Mouse (Mus musculus): Measurements from ENCODE around the gene Oxld1. TPM values are rescaled to one million over a fixed set of nuclear protein-coding genes. Genes with fewer than 3 reads are reported as not detected.

Gene Oxld1
- polyA plus RNA-seq (2016; fragmentation: Nextera tagmentation; extraction: Ambion mirVana), result 8.7 and 11.8 TPM in 2 replicates

DNA sequence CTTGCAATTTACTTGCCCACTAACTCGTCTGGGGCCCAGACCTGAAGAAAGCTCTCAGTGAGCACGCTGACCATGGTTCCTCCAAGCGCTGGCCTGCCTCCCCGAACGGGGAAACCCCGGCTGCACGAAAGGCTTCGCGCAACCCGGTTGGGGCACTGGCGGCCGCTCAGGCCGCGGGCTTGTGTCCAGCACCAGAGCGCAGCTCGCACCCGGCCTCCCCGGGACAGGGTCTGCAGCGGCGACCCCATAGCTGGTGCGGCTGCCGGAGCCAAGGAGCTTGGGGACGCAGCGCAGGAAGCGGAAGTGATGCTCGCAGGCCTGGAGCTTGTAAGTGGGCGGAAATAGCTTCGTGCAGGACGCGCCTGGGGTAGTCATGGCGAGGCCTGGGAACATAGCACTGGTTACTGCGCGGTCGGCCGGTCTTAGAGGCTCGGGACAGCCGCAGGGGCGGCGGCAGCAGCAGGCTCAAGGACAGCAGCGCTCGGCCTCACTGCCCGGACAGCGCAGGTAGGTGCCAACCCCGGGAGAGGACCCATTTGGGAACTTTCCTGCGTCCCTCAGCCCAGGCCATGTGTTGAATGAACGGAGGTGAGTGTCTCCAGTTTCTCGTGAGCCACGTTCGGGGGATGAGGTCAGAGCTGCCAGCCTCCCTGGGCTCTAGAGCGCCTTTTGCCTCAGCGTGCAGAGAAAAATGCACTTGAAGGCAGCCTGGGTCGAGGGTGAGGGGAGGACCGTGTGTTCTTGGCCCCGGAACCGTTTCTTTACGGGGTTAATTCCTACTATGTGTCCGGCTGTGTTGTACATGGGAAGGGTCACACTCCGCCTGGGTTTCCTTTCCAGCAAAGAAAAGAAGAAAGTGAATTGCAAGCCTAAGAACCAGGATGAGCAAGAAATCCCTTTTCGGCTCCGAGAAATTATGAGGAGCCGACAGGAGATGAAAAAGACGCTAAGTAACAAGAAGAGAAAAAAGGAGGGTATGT is at the start of gene Oxld1, which contains the start of gene Ccdc137:
TSS of gene Oxld1 (minus strand) at position 297 of the 980 bp plus-strand sequence.
TSS of gene Ccdc137 (plus strand) at position 344 of the 980 bp plus-strand sequence.
- peaks cover 30% of the 10 kb centered on the region for H3K4me1 ChIP-seq
- peaks cover 57% of the 10 kb centered on the region for H3K36me3 ChIP-seq (replicated peaks)
- H3K4me3 ChIP-seq, result peak within 1 kb of the TSS; percentile 79
- peak; percentile 85 for DNase-seq (ENCODE audit: extremely low spot score, low spot score)
- peak within 1 kb of the TSS; percentile 92 for H3K27ac ChIP-seq
- 5% methylated on average over 62 of the region's 62 CpGs for WGBS
- H3K27me3 ChIP-seq (ENCODE audit: poor library complexity, severe bottlenecking), result no peaks in the 10 kb centered on the region
- H3K9me3 ChIP-seq, result no peaks in the 10 kb centered on the region

DNA sequence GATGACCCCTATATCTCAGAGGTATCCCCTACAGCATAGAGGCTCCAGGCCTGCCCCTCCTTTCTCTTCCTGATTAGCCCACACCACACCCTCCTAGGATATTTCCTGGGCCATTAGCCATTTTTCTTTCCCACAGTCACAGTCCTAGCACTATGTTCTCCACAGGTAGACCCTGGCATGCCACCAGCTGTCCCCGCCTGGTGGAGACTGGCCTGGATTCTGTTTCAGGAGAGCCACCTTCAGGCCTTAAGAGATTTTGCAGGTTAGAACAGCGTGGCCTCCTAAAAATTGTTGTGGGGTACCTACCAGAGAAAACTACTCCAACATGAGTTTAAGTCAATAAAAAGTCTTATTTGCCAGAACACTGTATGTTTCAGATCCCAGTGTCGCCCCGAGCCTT is 49.0 kb upstream of the Oxld1 start:
- H3K4me1 ChIP-seq, result peaks cover 21% of the 10 kb centered on the region
- H3K27me3 ChIP-seq (ENCODE audit: poor library complexity, severe bottlenecking), result peaks cover 9% of the 10 kb centered on the region
- no peaks in the 10 kb centered on the region for H3K9me3 ChIP-seq
- no peak overlapping the region for H3K4me3 ChIP-seq
- no peaks in the 10 kb centered on the region for H3K36me3 ChIP-seq (replicated peaks)
- WGBS, result 63% methylated on average over 4 of the region's 4 CpGs
- no peak overlapping the region for H3K27ac ChIP-seq
- DNase-seq (ENCODE audit: extremely low spot score, low spot score), result no peak

DNA sequence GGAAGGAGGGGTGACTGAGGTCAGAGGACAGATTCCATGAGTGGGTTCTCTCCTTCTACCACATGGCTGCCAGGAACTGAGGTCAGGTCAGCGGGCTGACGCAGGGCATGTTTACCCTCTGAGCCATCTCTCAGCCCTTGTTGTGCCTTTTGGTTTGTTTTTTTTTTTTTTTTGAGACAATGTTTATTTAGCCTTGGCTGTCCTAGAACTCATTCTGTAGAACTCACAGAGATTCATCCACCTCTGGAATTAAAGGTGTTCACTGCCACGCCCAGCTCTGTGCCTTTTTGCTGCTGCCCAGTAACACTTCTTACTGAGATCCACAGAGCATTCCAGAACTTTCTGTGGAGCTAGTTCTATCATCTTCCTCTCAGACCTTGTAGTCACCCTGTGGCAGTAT is 47.8 kb upstream of the Oxld1 start:
- 91% methylated on average over 3 of the region's 3 CpGs for WGBS
- peaks cover 6% of the 10 kb centered on the region; the same call in 1 of the 2 replicates for H3K27me3 ChIP-seq (ENCODE audit: poor library complexity, severe bottlenecking)
- no peak overlapping the region for H3K4me3 ChIP-seq
- no peak overlapping the region for H3K27ac ChIP-seq
- peaks cover 11% of the 10 kb centered on the region for H3K4me1 ChIP-seq
- no peaks in the 10 kb centered on the region for H3K36me3 ChIP-seq (replicated peaks)
- no peaks in the 10 kb centered on the region for H3K9me3 ChIP-seq
- DNase-seq (ENCODE audit: extremely low spot score, low spot score), result no peak

DNA sequence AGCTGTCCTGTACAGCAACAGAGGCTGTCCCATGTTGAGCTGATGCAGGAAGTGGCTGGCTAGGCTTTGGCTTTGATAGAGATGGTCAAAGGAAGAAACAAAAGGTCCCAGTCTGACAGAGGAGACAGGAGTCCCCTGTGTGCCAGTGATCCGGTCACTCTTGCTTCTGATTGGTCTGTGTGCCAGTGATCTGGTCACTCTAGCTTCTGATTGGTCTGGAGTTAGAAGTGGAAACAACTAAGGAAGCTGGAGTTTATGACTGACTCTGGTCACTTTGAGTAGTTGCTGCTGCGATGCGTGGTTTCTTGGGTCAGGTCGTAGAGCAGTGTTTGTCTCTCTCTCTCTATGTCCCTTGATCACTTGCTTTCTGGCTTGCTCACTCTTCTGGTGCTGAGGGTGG is 43.8 kb upstream of the Oxld1 start:
- no peak overlapping the region for H3K4me3 ChIP-seq
- H3K36me3 ChIP-seq (replicated peaks), result peaks cover 27% of the 10 kb centered on the region
- H3K9me3 ChIP-seq, result no peaks in the 10 kb centered on the region
- WGBS, result 91% methylated on average over 4 of the region's 4 CpGs
- H3K27ac ChIP-seq, result no peak overlapping the region
- no peaks in the 10 kb centered on the region for H3K27me3 ChIP-seq (ENCODE audit: poor library complexity, severe bottlenecking)
- DNase-seq (ENCODE audit: extremely low spot score, low spot score), result no peak
- peaks cover 6% of the 10 kb centered on the region; the same call in 1 of the 2 replicates for H3K4me1 ChIP-seq

DNA sequence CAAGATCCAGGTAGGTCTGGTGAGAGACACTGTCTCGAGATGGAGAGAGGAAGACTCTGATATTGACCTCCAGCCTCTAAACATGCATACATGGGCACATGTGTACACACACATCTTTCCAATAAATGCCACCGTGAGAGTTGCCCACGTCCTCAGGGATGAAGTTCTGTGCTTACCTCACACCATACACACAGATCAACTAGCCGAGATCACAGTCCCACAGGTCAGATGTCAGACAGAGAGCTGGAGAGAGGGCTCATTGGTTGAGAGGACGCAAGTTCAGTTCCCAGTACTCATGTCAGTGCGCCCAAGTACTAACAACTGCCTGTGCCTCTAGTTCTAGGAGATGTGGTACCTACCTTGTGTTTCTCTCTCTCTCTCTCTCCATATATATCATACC is 43.1 kb upstream of the Oxld1 start:
- DNase-seq (ENCODE audit: extremely low spot score, low spot score), result no peak
- Histone ChIP-seq H3K27ac (no peak overlapping the region), H3K36me3 (replicated peaks) (peaks cover 33% of the 10 kb centered on the region), H3K27me3 (ENCODE audit: poor library complexity, severe bottlenecking) (no peaks in the 10 kb centered on the region), H3K4me3 (no peak overlapping the region), H3K9me3 (no peaks in the 10 kb centered on the region), H3K4me1 (peaks cover 6% of the 10 kb centered on the region; the same call in 1 of the 2 replicates)
- 73% methylated on average over 6 of the region's 6 CpGs for WGBS

DNA sequence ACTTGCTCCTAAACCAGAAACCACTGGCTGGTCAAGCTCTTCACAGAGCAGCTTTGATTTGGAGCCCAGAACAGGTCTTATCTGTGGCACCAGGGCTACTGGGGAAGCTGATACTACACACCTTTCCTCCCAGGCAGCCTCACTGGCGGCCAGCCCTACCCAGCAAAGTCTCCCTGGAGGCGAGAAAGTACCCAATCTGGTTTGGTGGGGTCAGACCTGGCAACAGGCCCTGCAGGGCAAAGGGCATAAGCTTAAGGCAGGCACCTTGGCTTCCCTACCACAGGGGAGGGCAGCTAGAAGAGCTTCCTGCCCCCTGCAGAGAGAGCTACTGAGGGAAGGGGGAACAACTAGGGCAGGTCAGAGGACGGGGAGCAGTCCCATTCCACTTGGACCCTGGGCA is 42.5 kb upstream of the Oxld1 start:
- Histone ChIP-seq H3K27me3 (ENCODE audit: poor library complexity, severe bottlenecking) (no peaks in the 10 kb centered on the region), H3K4me1 (peaks cover 6% of the 10 kb centered on the region; the same call in 1 of the 2 replicates), H3K36me3 (replicated peaks) (peaks cover 40% of the 10 kb centered on the region), H3K9me3 (no peaks in the 10 kb centered on the region), H3K27ac (no peak overlapping the region), H3K4me3 (no peak overlapping the region; the same call in 1 of the 2 replicates)
- WGBS, result 31% methylated on average over 3 of the region's 3 CpGs
- DNase-seq (ENCODE audit: extremely low spot score, low spot score), result no peak

DNA sequence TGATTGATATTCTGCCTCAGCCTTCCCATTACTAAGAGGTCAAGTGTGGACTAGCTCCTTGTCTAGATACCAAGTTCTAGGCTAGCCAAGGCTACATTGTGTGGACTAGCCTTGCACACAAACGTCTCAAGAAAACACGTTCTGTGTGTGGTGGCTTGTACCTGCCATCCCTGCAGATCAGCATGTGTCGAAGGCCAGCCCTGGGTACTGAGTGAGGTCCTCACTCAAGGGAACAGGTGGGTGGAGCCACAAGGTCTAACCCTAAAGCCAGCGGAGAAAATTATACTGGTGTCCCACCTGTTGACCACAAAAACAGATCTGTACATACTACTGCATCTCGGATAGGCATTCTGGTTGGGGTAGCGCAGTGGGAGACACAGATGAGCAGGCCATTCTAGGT is 42.0 kb upstream of the Oxld1 start:
- no peak overlapping the region for H3K27ac ChIP-seq

DNA sequence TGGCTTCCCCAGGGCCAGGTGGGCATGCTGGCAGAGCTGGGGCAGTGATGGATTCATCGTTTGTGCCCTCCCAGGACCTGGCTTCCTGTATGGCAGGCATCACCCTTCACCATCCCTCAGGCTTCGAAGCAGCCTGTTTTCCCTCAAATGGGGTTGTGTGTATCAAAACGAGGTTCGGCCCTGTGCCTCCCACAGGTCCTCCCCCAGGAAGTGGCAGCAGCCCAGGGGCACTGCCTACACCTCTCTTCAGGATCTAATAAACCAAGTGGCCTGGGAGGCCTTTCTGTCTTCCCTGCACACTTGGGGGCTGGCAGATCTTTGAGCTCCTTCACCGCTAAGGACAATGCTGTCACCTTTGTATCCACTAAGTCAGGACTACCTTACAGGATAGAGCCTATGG is 41.0 kb upstream of the Oxld1 start:
- DNase-seq (ENCODE audit: extremely low spot score, low spot score), result no peak
- H3K9me3 ChIP-seq, result no peaks in the 10 kb centered on the region
- no peak overlapping the region for H3K27ac ChIP-seq
- H3K36me3 ChIP-seq (replicated peaks), result peaks cover 55% of the 10 kb centered on the region
- 0 out of 2 replicates have a peak overlapping the region, but pooled peaks have one; percentile 5 for H3K4me3 ChIP-seq
- H3K4me1 ChIP-seq, result peaks cover 12% of the 10 kb centered on the region
- 91% methylated on average over 5 of the region's 5 CpGs for WGBS
- no peaks in the 10 kb centered on the region for H3K27me3 ChIP-seq (ENCODE audit: poor library complexity, severe bottlenecking)

More for the DNA sequence above, 42.0 kb upstream of the Oxld1 start:
- Histone ChIP-seq H3K4me3 (no peak overlapping the region), H3K9me3 (no peaks in the 10 kb centered on the region), H3K27me3 (ENCODE audit: poor library complexity, severe bottlenecking) (no peaks in the 10 kb centered on the region), H3K36me3 (replicated peaks) (peaks cover 45% of the 10 kb centered on the region), H3K4me1 (peaks cover 6% of the 10 kb centered on the region; the same call in 1 of the 2 replicates)
- WGBS, result 93% methylated on average over 6 of the region's 6 CpGs
- DNase-seq (ENCODE audit: extremely low spot score, low spot score), result no peak

DNA sequence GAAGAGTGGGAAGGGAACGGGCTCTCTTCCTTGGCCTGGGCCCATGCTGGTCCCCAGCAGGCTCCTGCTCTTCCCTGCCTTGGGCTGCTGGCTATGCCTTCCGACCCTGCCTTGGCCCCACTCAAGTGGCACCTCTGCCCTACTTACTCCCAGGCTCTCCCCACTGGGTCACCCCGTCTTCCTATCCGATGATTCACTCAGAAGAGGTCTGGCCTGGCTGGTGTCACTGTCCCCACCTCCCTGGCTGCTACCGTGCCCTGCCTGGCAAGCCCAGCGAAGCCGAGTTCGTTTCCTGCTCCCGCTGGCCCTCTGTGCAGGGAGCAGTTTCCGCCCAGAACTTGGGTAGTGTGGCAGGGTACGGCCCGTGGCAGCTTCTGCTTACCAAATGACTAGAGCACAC is 40.4 kb upstream of the Oxld1 start:
- Histone ChIP-seq H3K4me1 (peaks cover 19% of the 10 kb centered on the region), H3K36me3 (replicated peaks) (peaks cover 57% of the 10 kb centered on the region), H3K9me3 (no peaks in the 10 kb centered on the region), H3K27ac (no peak overlapping the region), H3K4me3 (no peak overlapping the region), H3K27me3 (ENCODE audit: poor library complexity, severe bottlenecking) (no peaks in the 10 kb centered on the region)
- DNase-seq (ENCODE audit: extremely low spot score, low spot score), result no peak
- 95% methylated on average over 12 of the region's 12 CpGs for WGBS

DNA sequence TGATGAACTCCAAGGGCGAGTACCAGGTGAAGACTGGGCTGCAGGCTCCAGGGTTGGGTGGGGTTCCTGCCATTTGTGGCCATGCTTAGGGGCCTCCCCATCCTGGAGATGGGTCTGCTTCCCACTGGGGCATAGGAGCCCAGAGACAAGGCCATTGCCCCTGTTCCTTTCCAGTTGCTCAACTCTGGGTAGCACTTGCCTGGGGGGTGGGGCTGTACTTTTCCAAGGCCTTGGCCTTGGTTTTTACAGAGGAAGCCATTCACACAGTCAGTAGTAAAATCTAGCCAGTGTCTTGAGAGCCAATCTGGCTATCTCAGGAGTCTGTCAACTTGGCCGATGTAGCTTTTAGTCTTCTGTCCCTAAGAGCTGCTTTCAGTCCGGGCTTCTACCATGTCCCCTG is 39.6 kb upstream of the Oxld1 start:
- Histone ChIP-seq H3K27me3 (ENCODE audit: poor library complexity, severe bottlenecking) (no peaks in the 10 kb centered on the region), H3K4me3 (no peak overlapping the region), H3K27ac (no peak overlapping the region), H3K4me1 (peaks cover 26% of the 10 kb centered on the region), H3K9me3 (no peaks in the 10 kb centered on the region), H3K36me3 (replicated peaks) (peaks cover 57% of the 10 kb centered on the region)
- DNase-seq (ENCODE audit: extremely low spot score, low spot score), result no peak
- WGBS, result 93% methylated on average over 3 of the region's 3 CpGs

DNA sequence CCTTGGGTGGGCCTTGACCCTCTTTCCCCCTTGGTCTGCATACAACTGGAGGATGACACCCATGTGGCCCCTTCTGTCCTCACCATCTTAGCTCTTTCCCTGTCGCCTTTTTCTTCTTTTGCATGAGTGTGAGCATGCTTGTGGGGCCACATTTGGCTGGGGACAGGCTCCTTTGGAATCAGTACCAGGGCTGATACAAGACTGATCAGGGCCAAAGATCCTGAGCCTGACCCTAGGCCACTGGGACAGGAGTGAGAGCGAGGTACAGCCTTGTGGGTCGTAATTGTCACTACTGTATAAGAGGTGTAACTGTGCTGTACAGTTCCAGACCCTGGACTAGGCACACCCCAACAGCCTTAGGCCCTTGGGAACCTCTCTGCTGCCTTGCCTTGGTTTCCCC is 36.0 kb upstream of the Oxld1 start:
- WGBS, result 88% methylated on average over 3 of the region's 3 CpGs
- H3K27me3 ChIP-seq (ENCODE audit: poor library complexity, severe bottlenecking), result no peaks in the 10 kb centered on the region
- H3K4me3 ChIP-seq, result peak overlapping the region; percentile 98; the same call in 1 of the 2 replicates
- peaks cover 67% of the 10 kb centered on the region for H3K36me3 ChIP-seq (replicated peaks)
- H3K27ac ChIP-seq, result no peak overlapping the region
- no peak for DNase-seq (ENCODE audit: extremely low spot score, low spot score)
- no peaks in the 10 kb centered on the region for H3K9me3 ChIP-seq
- peaks cover 54% of the 10 kb centered on the region for H3K4me1 ChIP-seq

DNA sequence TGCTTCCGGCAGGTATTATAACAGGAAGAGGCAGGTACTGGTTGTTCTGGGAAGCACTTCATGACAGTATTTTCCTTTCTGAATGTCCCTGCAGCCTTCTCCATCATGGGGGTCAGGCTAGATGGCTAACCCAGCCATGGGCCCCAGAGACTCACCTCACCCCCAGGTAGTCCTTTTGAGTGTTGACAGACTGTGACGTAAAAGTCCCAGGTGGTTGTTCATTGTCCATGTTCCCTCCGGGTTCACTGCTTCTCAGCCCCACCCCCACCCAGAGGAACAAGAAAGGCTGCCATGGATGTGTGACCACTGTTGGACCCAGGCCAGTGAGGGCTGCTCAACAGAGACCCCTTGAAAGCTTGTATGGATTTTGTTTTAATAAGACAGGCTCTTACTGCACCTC is 35.5 kb upstream of the Oxld1 start:
- Histone ChIP-seq H3K9me3 (no peaks in the 10 kb centered on the region), H3K36me3 (replicated peaks) (peaks cover 67% of the 10 kb centered on the region), H3K4me3 (peak overlapping the region; percentile 98), H3K4me1 (peaks cover 54% of the 10 kb centered on the region), H3K27me3 (ENCODE audit: poor library complexity, severe bottlenecking) (no peaks in the 10 kb centered on the region), H3K27ac (peak overlapping the region; percentile 92)
- WGBS, result 71% methylated on average over 3 of the region's 3 CpGs
- no peak for DNase-seq (ENCODE audit: extremely low spot score, low spot score)

DNA sequence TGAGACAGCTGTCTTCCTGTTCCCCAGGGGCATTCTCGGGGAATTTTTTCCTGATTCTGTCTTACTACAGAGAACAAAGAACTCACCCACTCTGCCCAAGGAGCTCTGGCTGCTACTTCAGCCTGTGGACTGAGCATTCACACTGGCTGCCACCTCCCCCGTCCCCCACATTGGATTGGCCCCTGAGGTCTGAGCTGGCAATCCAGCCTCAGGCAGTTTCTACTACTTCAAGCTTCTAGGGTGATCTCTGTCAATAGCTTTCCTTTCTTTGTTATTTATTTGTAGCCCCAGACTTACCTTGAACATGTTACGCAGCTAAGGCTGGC is 35.0 kb upstream of the Oxld1 start:
- Histone ChIP-seq H3K4me1 (peaks cover 54% of the 10 kb centered on the region), H3K9me3 (no peaks in the 10 kb centered on the region), H3K4me3 (peak overlapping the region; percentile 98), H3K27ac (peak overlapping the region; percentile 92), H3K27me3 (ENCODE audit: poor library complexity, severe bottlenecking) (no peaks in the 10 kb centered on the region), H3K36me3 (replicated peaks) (peaks cover 67% of the 10 kb centered on the region)
- 32% methylated on average over 3 of the region's 3 CpGs for WGBS
- no peak for DNase-seq (ENCODE audit: extremely low spot score, low spot score)

Data from forebrain, embryonic 10.5 days (tissue).